Mouse (Mus musculus): ENCODE results near the gene Atrnl1. TPM values are rescaled to one million over a fixed set of nuclear protein-coding genes. Genes with fewer than 3 reads are reported as not detected.
"Not testable (repeated sequence)": the region's sequence is repeated elsewhere in the genome, so short reads cannot be mapped to it uniquely, and the experiment has no call there.

Atrnl1 gene
- total RNA-seq, 1 experiment from 2014 or later = 8.1 TPM

GRCm38 (mm10) chr19:57837882-57838281 lies 227.0 kb downstream of the Atrnl1 start:
- no peak for ATAC-seq (replicated peaks in 1 of 2; ENCODE audit: insufficient read depth in 1 of 2, low FRiP score in 2 of 2, low TSS enrichment in 1 of 2, low read depth in 1 of 2, poor library complexity in 2 of 2, severe bottlenecking in 2 of 2)

- ATAC-seq (replicated peaks in 1 of 2; ENCODE audit: insufficient read depth in 1 of 2, low FRiP score in 2 of 2, low TSS enrichment in 1 of 2, low read depth in 1 of 2, poor library complexity in 2 of 2, severe bottlenecking in 2 of 2) = no peak
Observed at GRCm38 (mm10) chr19:57838546-57838945, 227.7 kb downstream of the Atrnl1 start.

- no peak for ATAC-seq (replicated peaks in 1 of 2; ENCODE audit: insufficient read depth in 1 of 2, low FRiP score in 2 of 2, low TSS enrichment in 1 of 2, low read depth in 1 of 2, poor library complexity in 2 of 2, severe bottlenecking in 2 of 2)
Observed at GRCm38 (mm10) chr19:57849915-57850314, 239.1 kb downstream of the Atrnl1 start.

GRCm38 (mm10) chr19:57868350-57868749 lies 257.5 kb downstream of the Atrnl1 start:
- ATAC-seq (replicated peaks in 1 of 2; ENCODE audit: insufficient read depth in 1 of 2, low FRiP score in 2 of 2, low TSS enrichment in 1 of 2, low read depth in 1 of 2, poor library complexity in 2 of 2, severe bottlenecking in 2 of 2) = no peak

- no peak for ATAC-seq (replicated peaks in 1 of 2; ENCODE audit: insufficient read depth in 1 of 2, low FRiP score in 2 of 2, low TSS enrichment in 1 of 2, low read depth in 1 of 2, poor library complexity in 2 of 2, severe bottlenecking in 2 of 2)
Observed at GRCm38 (mm10) chr19:57870871-57871270, 260.0 kb downstream of the Atrnl1 start.

- ATAC-seq (replicated peaks in 1 of 2; ENCODE audit: insufficient read depth in 1 of 2, low FRiP score in 2 of 2, low TSS enrichment in 1 of 2, low read depth in 1 of 2, poor library complexity in 2 of 2, severe bottlenecking in 2 of 2) = no peak
Observed at GRCm38 (mm10) chr19:57876057-57876456, 265.2 kb downstream of the Atrnl1 start.

- no peak for ATAC-seq (replicated peaks in 1 of 2; ENCODE audit: insufficient read depth in 1 of 2, low FRiP score in 2 of 2, low TSS enrichment in 1 of 2, low read depth in 1 of 2, poor library complexity in 2 of 2, severe bottlenecking in 2 of 2)
Observed at GRCm38 (mm10) chr19:57877343-57877742, 266.5 kb downstream of the Atrnl1 start.

GRCm38 (mm10) chr19:57878583-57878982 lies 267.7 kb downstream of the Atrnl1 start:
- no peak for ATAC-seq (replicated peaks in 1 of 2; ENCODE audit: insufficient read depth in 1 of 2, low FRiP score in 2 of 2, low TSS enrichment in 1 of 2, low read depth in 1 of 2, poor library complexity in 2 of 2, severe bottlenecking in 2 of 2)

GRCm38 (mm10) chr19:57879841-57880240 lies 269.0 kb downstream of the Atrnl1 start:
- not testable (repeated sequence) for ATAC-seq (replicated peaks in 1 of 2; ENCODE audit: insufficient read depth in 1 of 2, low FRiP score in 2 of 2, low TSS enrichment in 1 of 2, low read depth in 1 of 2, poor library complexity in 2 of 2, severe bottlenecking in 2 of 2)

- no peak for ATAC-seq (replicated peaks in 1 of 2; ENCODE audit: insufficient read depth in 1 of 2, low FRiP score in 2 of 2, low TSS enrichment in 1 of 2, low read depth in 1 of 2, poor library complexity in 2 of 2, severe bottlenecking in 2 of 2)
Observed at GRCm38 (mm10) chr19:57881927-57882326, 271.1 kb downstream of the Atrnl1 start.

GRCm38 (mm10) chr19:57888871-57889270 lies 278.0 kb downstream of the Atrnl1 start:
- no peak for ATAC-seq (replicated peaks in 1 of 2; ENCODE audit: insufficient read depth in 1 of 2, low FRiP score in 2 of 2, low TSS enrichment in 1 of 2, low read depth in 1 of 2, poor library complexity in 2 of 2, severe bottlenecking in 2 of 2)

GRCm38 (mm10) chr19:57889741-57890140 lies 278.9 kb downstream of the Atrnl1 start:
- no peak for ATAC-seq (replicated peaks in 1 of 2; ENCODE audit: insufficient read depth in 1 of 2, low FRiP score in 2 of 2, low TSS enrichment in 1 of 2, low read depth in 1 of 2, poor library complexity in 2 of 2, severe bottlenecking in 2 of 2)

- no peak for ATAC-seq (replicated peaks in 1 of 2; ENCODE audit: insufficient read depth in 1 of 2, low FRiP score in 2 of 2, low TSS enrichment in 1 of 2, low read depth in 1 of 2, poor library complexity in 2 of 2, severe bottlenecking in 2 of 2)
Observed at GRCm38 (mm10) chr19:57890954-57891353, 280.1 kb downstream of the Atrnl1 start.

GRCm38 (mm10) chr19:57894191-57894590 lies 283.4 kb downstream of the Atrnl1 start:
- ATAC-seq (replicated peaks in 1 of 2; ENCODE audit: insufficient read depth in 1 of 2, low FRiP score in 2 of 2, low TSS enrichment in 1 of 2, low read depth in 1 of 2, poor library complexity in 2 of 2, severe bottlenecking in 2 of 2) = no peak

GRCm38 (mm10) chr19:57900037-57900436 lies 289.2 kb downstream of the Atrnl1 start:
- ATAC-seq (replicated peaks in 1 of 2; ENCODE audit: insufficient read depth in 1 of 2, low FRiP score in 2 of 2, low TSS enrichment in 1 of 2, low read depth in 1 of 2, poor library complexity in 2 of 2, severe bottlenecking in 2 of 2) = no peak

- ATAC-seq (replicated peaks in 1 of 2; ENCODE audit: insufficient read depth in 1 of 2, low FRiP score in 2 of 2, low TSS enrichment in 1 of 2, low read depth in 1 of 2, poor library complexity in 2 of 2, severe bottlenecking in 2 of 2) = no peak
Observed at GRCm38 (mm10) chr19:57909466-57909865, 298.6 kb downstream of the Atrnl1 start.

GRCm38 (mm10) chr19:57910650-57911049 lies 299.8 kb downstream of the Atrnl1 start:
- ATAC-seq (replicated peaks in 1 of 2; ENCODE audit: insufficient read depth in 1 of 2, low FRiP score in 2 of 2, low TSS enrichment in 1 of 2, low read depth in 1 of 2, poor library complexity in 2 of 2, severe bottlenecking in 2 of 2) = no peak

- ATAC-seq (replicated peaks in 1 of 2; ENCODE audit: insufficient read depth in 1 of 2, low FRiP score in 2 of 2, low TSS enrichment in 1 of 2, low read depth in 1 of 2, poor library complexity in 2 of 2, severe bottlenecking in 2 of 2) = no peak
Observed at GRCm38 (mm10) chr19:57916325-57916724, 305.5 kb downstream of the Atrnl1 start.

GRCm38 (mm10) chr19:57922991-57923390 lies 312.2 kb downstream of the Atrnl1 start:
- ATAC-seq (replicated peaks in 1 of 2; ENCODE audit: insufficient read depth in 1 of 2, low FRiP score in 2 of 2, low TSS enrichment in 1 of 2, low read depth in 1 of 2, poor library complexity in 2 of 2, severe bottlenecking in 2 of 2) = no peak

- ATAC-seq (replicated peaks in 1 of 2; ENCODE audit: insufficient read depth in 1 of 2, low FRiP score in 2 of 2, low TSS enrichment in 1 of 2, low read depth in 1 of 2, poor library complexity in 2 of 2, severe bottlenecking in 2 of 2) = no peak
Observed at GRCm38 (mm10) chr19:57924856-57925255, 314.0 kb downstream of the Atrnl1 start.
